Mouse (Mus musculus): ENCODE data around the gene Ccdc191. TPM values are rescaled to one million over a fixed set of nuclear protein-coding genes. Genes with fewer than 3 reads are reported as not detected.

The Ccdc191 gene
- polyA plus RNA-seq, 1 experiment from 2014 or later: 13.2 TPM

- H3K36me3 ChIP-seq (ENCODE audit: control insufficient read depth, insufficient read depth, low read length): no peaks in the 10 kb centered on the region
- no peak overlapping the region for H3K9ac ChIP-seq (ENCODE audit: low read length)
- no peak for ATAC-seq (ENCODE audit: insufficient read depth, low FRiP score)
- H3K9me3 ChIP-seq (replicated peaks; ENCODE audit: control insufficient read depth, low read length): no peaks in the 10 kb centered on the region
- no peaks in the 10 kb centered on the region; the same call in 1 of the 2 replicates for H3K4me1 ChIP-seq (ENCODE audit: control insufficient read depth, insufficient read depth, low read length)
- H3K27ac ChIP-seq (ENCODE audit: low read length): no peak overlapping the region
- no peaks in the 10 kb centered on the region for H3K27me3 ChIP-seq (ENCODE audit: control insufficient read depth, insufficient read depth, low read length)
- no peak overlapping the region for H3K4me2 ChIP-seq (ENCODE audit: low read depth, low read length)
- H3K4me3 ChIP-seq (replicated peaks; ENCODE audit: low read length): no peak overlapping the region
- WGBS: 95% methylated on average over 2 of the region's 2 CpGs
Measured at GRCm38 (mm10) chr16:43882329-43882728, 7.3 kb upstream of the Ccdc191 start.

DNA sequence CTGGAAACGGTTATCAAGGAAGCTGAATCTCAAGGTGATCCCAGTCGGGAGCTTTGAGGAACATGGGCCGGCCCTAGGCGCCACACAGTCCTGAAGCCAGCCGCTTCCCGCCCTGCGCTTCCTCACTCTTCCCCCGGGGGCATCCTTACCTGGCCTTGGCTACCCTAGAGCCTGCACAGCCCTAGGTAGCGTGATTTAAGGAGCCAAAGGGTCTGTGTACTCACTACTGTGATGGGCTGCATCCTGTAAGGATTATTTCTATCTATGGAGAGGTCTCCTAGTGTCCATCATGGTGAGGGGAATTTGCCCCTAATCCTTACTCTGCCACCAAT lies 371 bp downstream of the Ccdc191 start:
- 0% methylated on average over 9 of the region's 9 CpGs for WGBS
- peak overlapping the region; percentile 76 for H3K4me2 ChIP-seq (ENCODE audit: low read depth, low read length)

GRCm38 (mm10) chr16:43890747-43891336 lies 1.2 kb downstream of the Ccdc191 start:
- Histone ChIP-seq H3K27me3 (ENCODE audit: control insufficient read depth, insufficient read depth, low read length) (no peaks in the 10 kb centered on the region), H3K4me3 (replicated peaks; ENCODE audit: low read length) (peak overlapping the region; percentile 78; the same call in 1 of the 2 replicates), H3K9me3 (replicated peaks; ENCODE audit: control insufficient read depth, low read length) (no peaks in the 10 kb centered on the region), H3K36me3 (ENCODE audit: control insufficient read depth, insufficient read depth, low read length) (no peaks in the 10 kb centered on the region), H3K4me1 (ENCODE audit: control insufficient read depth, insufficient read depth, low read length) (peaks cover 7% of the 10 kb centered on the region), H3K4me2 (ENCODE audit: low read depth, low read length) (peak overlapping the region; percentile 76), H3K9ac (ENCODE audit: low read length) (peak overlapping the region; percentile 91; the same call in 1 of the 2 replicates), H3K27ac (ENCODE audit: low read length) (no peak overlapping the region)
- WGBS: 70% methylated on average over 4 of the region's 4 CpGs
- ATAC-seq (ENCODE audit: insufficient read depth, low FRiP score): no peak

More for the DNA sequence above, 371 bp downstream of the Ccdc191 start:
- no peaks in the 10 kb centered on the region for H3K27me3 ChIP-seq (ENCODE audit: control insufficient read depth, insufficient read depth, low read length)
- H3K4me3 ChIP-seq (replicated peaks; ENCODE audit: low read length): peak overlapping the region; percentile 78
- H3K4me1 ChIP-seq (ENCODE audit: control insufficient read depth, insufficient read depth, low read length): peaks cover 7% of the 10 kb centered on the region
- H3K9ac ChIP-seq (ENCODE audit: low read length): peak overlapping the region; percentile 91
- H3K36me3 ChIP-seq (ENCODE audit: control insufficient read depth, insufficient read depth, low read length): no peaks in the 10 kb centered on the region
- peak; percentile 96 for ATAC-seq (ENCODE audit: insufficient read depth, low FRiP score)
- peak overlapping the region; percentile 83 for H3K27ac ChIP-seq (ENCODE audit: low read length)
- H3K9me3 ChIP-seq (replicated peaks; ENCODE audit: control insufficient read depth, low read length): no peaks in the 10 kb centered on the region

DNA sequence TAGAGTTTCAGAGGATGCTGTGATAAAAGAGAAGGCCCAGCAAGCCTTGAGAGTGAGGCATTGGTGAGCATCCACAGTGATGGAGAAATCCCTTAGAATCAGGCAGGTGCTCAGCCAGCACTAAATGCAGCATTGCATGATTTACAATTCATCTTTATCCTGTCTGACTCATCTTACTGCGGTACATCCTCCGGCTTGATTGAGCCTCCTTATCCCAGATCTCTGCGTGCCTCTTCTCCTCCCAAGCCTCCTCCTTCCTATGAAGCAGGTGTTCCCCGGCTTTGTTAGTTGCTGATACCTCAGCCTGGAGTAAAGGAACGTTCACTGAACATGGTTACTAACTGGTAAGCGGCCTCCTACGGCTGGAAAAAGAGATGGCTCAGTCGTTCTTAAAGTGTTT lies 4.9 kb downstream of the Ccdc191 start:
- Histone ChIP-seq H3K4me2 (ENCODE audit: low read depth, low read length) (no peak overlapping the region), H3K36me3 (ENCODE audit: control insufficient read depth, insufficient read depth, low read length) (no peaks in the 10 kb centered on the region), H3K4me1 (ENCODE audit: control insufficient read depth, insufficient read depth, low read length) (no peaks in the 10 kb centered on the region; the same call in 1 of the 2 replicates), H3K27ac (ENCODE audit: low read length) (no peak overlapping the region), H3K9ac (ENCODE audit: low read length) (no peak overlapping the region), H3K9me3 (replicated peaks; ENCODE audit: control insufficient read depth, low read length) (no peaks in the 10 kb centered on the region), H3K27me3 (ENCODE audit: control insufficient read depth, insufficient read depth, low read length) (no peaks in the 10 kb centered on the region), H3K4me3 (replicated peaks; ENCODE audit: low read length) (no peak overlapping the region)
- no peak for ATAC-seq (ENCODE audit: insufficient read depth, low FRiP score)
- 84% methylated on average over 8 of the region's 8 CpGs for WGBS

GRCm38 (mm10) chr16:43900138-43900537 lies 10.5 kb downstream of the Ccdc191 start:
- Histone ChIP-seq H3K27ac (ENCODE audit: low read length) (no peak overlapping the region), H3K36me3 (ENCODE audit: control insufficient read depth, insufficient read depth, low read length) (no peaks in the 10 kb centered on the region), H3K27me3 (ENCODE audit: control insufficient read depth, insufficient read depth, low read length) (no peaks in the 10 kb centered on the region), H3K4me3 (replicated peaks; ENCODE audit: low read length) (no peak overlapping the region), H3K9me3 (replicated peaks; ENCODE audit: control insufficient read depth, low read length) (no peaks in the 10 kb centered on the region), H3K4me2 (ENCODE audit: low read depth, low read length) (no peak overlapping the region), H3K9ac (ENCODE audit: low read length) (no peak overlapping the region), H3K4me1 (ENCODE audit: control insufficient read depth, insufficient read depth, low read length) (no peaks in the 10 kb centered on the region)
- ATAC-seq (ENCODE audit: insufficient read depth, low FRiP score): no peak
- WGBS: 66% methylated on average over 4 of the region's 4 CpGs

GRCm38 (mm10) chr16:43900571-43900970 lies 11.0 kb downstream of the Ccdc191 start:
- H3K4me2 ChIP-seq (ENCODE audit: low read depth, low read length): no peak overlapping the region

GRCm38 (mm10) chr16:43908881-43909280 lies 19.3 kb downstream of the Ccdc191 start:
- H3K4me3 ChIP-seq (replicated peaks; ENCODE audit: low read length): no peak overlapping the region
- H3K4me1 ChIP-seq (ENCODE audit: control insufficient read depth, insufficient read depth, low read length): no peaks in the 10 kb centered on the region
- H3K4me2 ChIP-seq (ENCODE audit: low read depth, low read length): no peak overlapping the region
- no peaks in the 10 kb centered on the region for H3K36me3 ChIP-seq (ENCODE audit: control insufficient read depth, insufficient read depth, low read length)
- no peak overlapping the region for H3K9ac ChIP-seq (ENCODE audit: low read length)
- WGBS: 90% methylated on average over 2 of the region's 2 CpGs
- H3K27ac ChIP-seq (ENCODE audit: low read length): no peak overlapping the region
- H3K9me3 ChIP-seq (replicated peaks; ENCODE audit: control insufficient read depth, low read length): no peaks in the 10 kb centered on the region
- no peaks in the 10 kb centered on the region for H3K27me3 ChIP-seq (ENCODE audit: control insufficient read depth, insufficient read depth, low read length)
- ATAC-seq (ENCODE audit: insufficient read depth, low FRiP score): no peak

More at GRCm38 (mm10) chr16:43900571-43900970, 11.0 kb downstream of the Ccdc191 start:
- no peaks in the 10 kb centered on the region for H3K36me3 ChIP-seq (ENCODE audit: control insufficient read depth, insufficient read depth, low read length)
- no peak overlapping the region for H3K27ac ChIP-seq (ENCODE audit: low read length)
- H3K4me3 ChIP-seq (replicated peaks; ENCODE audit: low read length): no peak overlapping the region
- H3K27me3 ChIP-seq (ENCODE audit: control insufficient read depth, insufficient read depth, low read length): no peaks in the 10 kb centered on the region
- H3K4me1 ChIP-seq (ENCODE audit: control insufficient read depth, insufficient read depth, low read length): no peaks in the 10 kb centered on the region
- no peak overlapping the region for H3K9ac ChIP-seq (ENCODE audit: low read length)
- H3K9me3 ChIP-seq (replicated peaks; ENCODE audit: control insufficient read depth, low read length): no peaks in the 10 kb centered on the region
- no peak for ATAC-seq (ENCODE audit: insufficient read depth, low FRiP score)

GRCm38 (mm10) chr16:43918867-43919266 lies 29.3 kb downstream of the Ccdc191 start:
- Histone ChIP-seq H3K36me3 (ENCODE audit: control insufficient read depth, insufficient read depth, low read length) (no peaks in the 10 kb centered on the region), H3K4me2 (ENCODE audit: low read depth, low read length) (no peak overlapping the region), H3K4me3 (replicated peaks; ENCODE audit: low read length) (no peak overlapping the region), H3K27ac (ENCODE audit: low read length) (no peak overlapping the region), H3K4me1 (ENCODE audit: control insufficient read depth, insufficient read depth, low read length) (no peaks in the 10 kb centered on the region), H3K27me3 (ENCODE audit: control insufficient read depth, insufficient read depth, low read length) (no peaks in the 10 kb centered on the region), H3K9ac (ENCODE audit: low read length) (no peak overlapping the region), H3K9me3 (replicated peaks; ENCODE audit: control insufficient read depth, low read length) (no peaks in the 10 kb centered on the region)
- whole genome bisulfite sequencing: 75% methylated on average over 3 of the region's 3 CpGs
- peak; percentile 50; the same call in 1 of the 2 replicates for ATAC-seq (ENCODE audit: insufficient read depth, low FRiP score)

- H3K4me3 ChIP-seq (replicated peaks; ENCODE audit: low read length): no peak overlapping the region
- H3K27ac ChIP-seq (ENCODE audit: low read length): no peak overlapping the region
- H3K9me3 ChIP-seq (replicated peaks; ENCODE audit: control insufficient read depth, low read length): no peaks in the 10 kb centered on the region
- H3K4me2 ChIP-seq (ENCODE audit: low read depth, low read length): no peak overlapping the region
- H3K4me1 ChIP-seq (ENCODE audit: control insufficient read depth, insufficient read depth, low read length): no peaks in the 10 kb centered on the region
- no peaks in the 10 kb centered on the region for H3K27me3 ChIP-seq (ENCODE audit: control insufficient read depth, insufficient read depth, low read length)
- H3K36me3 ChIP-seq (ENCODE audit: control insufficient read depth, insufficient read depth, low read length): no peaks in the 10 kb centered on the region
- whole genome bisulfite sequencing: 93% methylated on average over 2 of the region's 2 CpGs
- ATAC-seq (ENCODE audit: insufficient read depth, low FRiP score): no peak
- H3K9ac ChIP-seq (ENCODE audit: low read length): no peak overlapping the region
Measured at GRCm38 (mm10) chr16:43922024-43922423, 32.4 kb downstream of the Ccdc191 start.

Measured in stomach, embryonic 16.5 days (tissue).